Mouse (Mus musculus): ENCODE data around the gene Hmgb1. TPM values are rescaled to one million over a fixed set of nuclear protein-coding genes. Genes with fewer than 3 reads are reported as not detected.
A peak's percentile ranks its signal among the peaks of the same experiment; 100 is the strongest.

Gene Hmgb1
- polyA plus RNA-seq, 1 experiment = 15.2 TPM

DNA sequence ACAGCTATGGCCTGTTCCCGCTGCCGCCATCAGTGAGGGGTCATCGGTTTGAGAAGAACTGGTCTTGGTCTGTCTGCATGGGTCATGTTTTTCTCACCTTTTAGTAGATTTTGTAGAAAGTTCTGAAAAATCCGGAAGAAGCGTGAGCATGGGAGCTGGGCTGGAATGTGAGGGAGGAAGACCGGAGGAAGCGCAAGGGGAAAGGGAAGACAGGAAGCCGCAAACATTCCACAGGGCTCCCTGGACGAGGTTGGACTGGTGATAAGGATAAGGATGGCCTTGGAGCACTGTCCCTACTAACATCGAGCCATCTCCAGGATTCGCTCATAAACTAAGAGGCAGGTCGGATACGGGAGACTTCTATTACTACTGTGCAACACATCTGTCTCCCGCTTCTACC is 185.8 kb downstream of the Hmgb1 start:
- peaks cover 22% of the 10 kb centered on the region for H3K4me1 ChIP-seq (ENCODE audit: control insufficient read depth, insufficient read depth, low read length)
- no peak for TF ChIP-seq CTCF (IDR thresholded peaks at IDR 0.05; ENCODE audit: control insufficient read depth, insufficient read depth, insufficient replicate concordance, low read depth, low read length)
- TF ChIP-seq POLR2A (IDR thresholded peaks at IDR 0.05; ENCODE audit: control insufficient read depth, low read depth, low read length) = no peak

DNA sequence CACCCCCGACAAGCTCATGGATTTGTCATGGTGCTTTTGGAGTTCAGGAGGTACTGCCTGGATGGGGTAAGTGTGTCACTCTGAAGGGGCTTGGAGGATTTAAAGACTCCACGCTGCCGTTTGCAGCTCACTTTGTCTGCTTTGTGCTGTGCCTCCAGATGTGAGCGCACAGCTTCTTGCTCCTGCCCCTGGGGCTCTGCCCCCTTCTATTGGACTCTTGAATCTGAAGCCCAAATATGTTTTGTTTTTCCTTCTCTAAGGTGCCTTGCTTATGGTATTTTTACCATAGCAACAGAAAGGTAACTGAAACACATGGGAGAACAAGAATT is 187.6 kb downstream of the Hmgb1 start:
- Histone ChIP-seq H3K27ac (ENCODE audit: control insufficient read depth, insufficient read depth, low read depth, low read length) (no peak overlapping the region), H3K27me3 (ENCODE audit: control insufficient read depth, insufficient read depth, low read length) (no peaks in the 10 kb centered on the region), H3K36me3 (ENCODE audit: control insufficient read depth, insufficient read depth, low read length) (no peaks in the 10 kb centered on the region), H3K4me1 (ENCODE audit: control insufficient read depth, insufficient read depth, low read length) (peaks cover 22% of the 10 kb centered on the region), H3K4me3 (ENCODE audit: control insufficient read depth, low read depth, low read length) (no peak overlapping the region)
- TF ChIP-seq CTCF (IDR thresholded peaks at IDR 0.05; ENCODE audit: control insufficient read depth, insufficient read depth, insufficient replicate concordance, low read depth, low read length) (no peak), POLR2A (IDR thresholded peaks at IDR 0.05; ENCODE audit: control insufficient read depth, low read depth, low read length) (no peak)

More for the DNA sequence above, 185.8 kb downstream of the Hmgb1 start:
- Histone ChIP-seq H3K27ac (ENCODE audit: control insufficient read depth, insufficient read depth, low read depth, low read length) (0 out of 2 replicates have a peak overlapping the region, but pooled peaks have one; percentile 19), H3K27me3 (ENCODE audit: control insufficient read depth, insufficient read depth, low read length) (no peaks in the 10 kb centered on the region), H3K4me3 (ENCODE audit: control insufficient read depth, low read depth, low read length) (no peak overlapping the region), H3K36me3 (ENCODE audit: control insufficient read depth, insufficient read depth, low read length) (no peaks in the 10 kb centered on the region)

Other genes starting within 250 kb of the Hmgb1 start
- not detected in 2 replicates for gene Gm42791, start 189.3 kb downstream of the Hmgb1 start, polyA plus RNA-seq (2012; rRNA removed)
- 17.2 and 17.9 TPM in 2 replicates for gene Uspl1, start 139 bp downstream of the Hmgb1 start, polyA plus RNA-seq (2012; rRNA removed)
- gene Alox5ap, start 80.3 kb upstream of the Hmgb1 start, polyA plus RNA-seq (2012; rRNA removed) = 4.0 and 6.0 TPM in 2 replicates
- gene Medag, start 227.3 kb upstream of the Hmgb1 start, polyA plus RNA-seq (2012; rRNA removed) = 0.37 and 0.41 TPM in 2 replicates